Mouse (Mus musculus) adrenal gland, postnatal 14 days (tissue): Measurements from ENCODE around the gene Col18a1. TPM values are rescaled to one million over a fixed set of nuclear protein-coding genes. Genes with fewer than 3 reads are reported as not detected.
A peak's percentile ranks its signal among the peaks of the same experiment; 100 is the strongest.

Source experiments
- DNase-seq: peaks from one replicate; pipeline ENCODE4 v3.0.0; 2021; ENCODE audit warnings: mixed read lengths
- long read RNA-seq, 2 experiments: library from polyadenylated mRNA; stranded (forward); transcript quantifications; one replicate each; pipeline ENCODE4 v2.0.0; 2021
- total RNA-seq: library from RNA; stranded (reverse); gene quantifications from 2 replicates; pipeline ENCODE4 v1.2.3, GENCODE M21; 2021

Col18a1 gene
- total RNA-seq = 42.3 and 103 TPM in 2 replicates
- long read RNA-seq, experiment 1, full-length matches to known transcripts = 9 of 54 reads
- long read RNA-seq, experiment 1, partial matches to known transcripts = 18 of 54 reads
- long read RNA-seq, experiment 1, other reads (novel, unspliced or antisense) = 27 of 54 reads
- long read RNA-seq, experiment 2, full-length matches to known transcripts = 29 of 132 reads
- long read RNA-seq, experiment 2, partial matches to known transcripts = 48 of 132 reads
- long read RNA-seq, experiment 2, other reads (novel, unspliced or antisense) = 55 of 132 reads

DNA sequence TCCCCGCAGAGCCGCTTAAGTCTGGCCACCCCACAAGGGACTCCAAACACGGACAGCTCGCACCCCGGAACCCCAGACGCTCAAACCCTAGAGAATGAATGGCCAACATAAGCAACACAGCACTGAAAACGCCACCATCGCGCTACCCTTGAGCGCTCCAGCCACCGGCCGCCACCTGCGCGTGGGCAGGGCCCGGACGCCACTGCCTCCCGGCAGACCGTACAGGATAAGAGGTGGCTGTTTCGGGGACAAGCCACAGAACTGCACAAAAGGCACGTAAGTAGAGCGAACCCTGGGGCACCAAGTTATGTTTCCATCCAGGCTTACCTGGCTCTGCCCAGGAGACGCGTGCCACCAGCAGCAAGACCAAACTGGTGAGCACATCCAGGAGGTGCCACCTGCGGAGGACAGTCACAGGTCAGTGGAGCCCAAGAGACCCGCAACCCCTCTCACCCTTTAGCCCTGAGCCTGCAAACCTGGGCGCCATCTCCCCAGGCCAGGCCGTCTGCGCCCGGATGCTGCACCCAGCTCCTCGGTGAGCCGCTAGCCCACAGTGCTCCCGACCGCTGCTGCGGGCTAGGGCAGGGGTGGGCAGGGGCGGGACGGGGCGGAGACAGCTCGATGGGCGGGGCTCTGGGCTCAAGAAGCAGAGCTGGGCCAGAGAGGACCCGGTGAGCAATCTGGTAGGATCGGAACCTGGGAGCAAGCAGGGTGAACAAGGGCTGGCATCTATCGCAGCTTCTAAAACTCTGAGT lies at the start of gene Col18a1:
Col18a1 (minus strand) TSS at position 586 of the 755 bp plus-strand sequence.
- DNase-seq = peak; percentile 71

DNA sequence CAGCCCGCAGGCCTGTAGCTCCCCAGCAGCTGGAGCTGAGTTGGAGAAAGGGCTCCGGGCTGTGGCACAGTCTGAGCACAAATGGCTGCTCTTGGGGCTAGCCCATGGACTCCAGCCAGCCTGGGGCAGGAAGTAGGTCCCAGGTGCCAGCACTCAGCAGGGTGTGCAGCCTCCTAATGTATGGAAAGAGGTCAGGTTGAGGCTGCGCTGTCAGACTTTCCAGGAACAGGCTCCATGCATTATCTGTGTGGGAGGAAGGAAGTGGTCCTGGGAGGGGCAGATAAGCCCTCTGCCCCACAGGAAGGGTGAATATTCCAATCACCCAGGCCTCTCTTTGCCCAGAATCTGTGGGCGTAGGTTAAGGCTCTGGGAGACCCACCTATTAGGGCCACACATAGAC lies 49.3 kb upstream of the Col18a1 start:
- DNase-seq = no peak

DNA sequence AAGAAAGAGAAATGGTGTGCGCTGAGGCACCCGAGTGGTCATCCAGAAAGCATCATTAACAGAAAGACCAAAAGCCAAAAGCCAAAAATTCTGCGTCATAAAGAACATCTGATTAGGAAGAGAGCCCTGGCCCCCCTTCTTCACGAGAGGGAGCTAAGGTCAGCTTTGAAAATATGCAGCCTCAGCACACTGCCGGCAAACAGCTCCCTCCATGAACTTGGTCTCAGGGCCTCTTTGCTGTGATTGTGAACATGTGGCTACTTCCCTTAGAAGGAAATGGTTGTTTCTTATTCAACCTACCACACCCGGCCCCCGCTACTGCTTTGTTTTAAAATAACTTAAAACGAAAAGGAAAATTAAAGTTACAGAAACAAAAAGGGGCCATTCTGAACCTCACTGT lies 48.2 kb upstream of the Col18a1 start:
- peak; percentile 59 for DNase-seq

DNA sequence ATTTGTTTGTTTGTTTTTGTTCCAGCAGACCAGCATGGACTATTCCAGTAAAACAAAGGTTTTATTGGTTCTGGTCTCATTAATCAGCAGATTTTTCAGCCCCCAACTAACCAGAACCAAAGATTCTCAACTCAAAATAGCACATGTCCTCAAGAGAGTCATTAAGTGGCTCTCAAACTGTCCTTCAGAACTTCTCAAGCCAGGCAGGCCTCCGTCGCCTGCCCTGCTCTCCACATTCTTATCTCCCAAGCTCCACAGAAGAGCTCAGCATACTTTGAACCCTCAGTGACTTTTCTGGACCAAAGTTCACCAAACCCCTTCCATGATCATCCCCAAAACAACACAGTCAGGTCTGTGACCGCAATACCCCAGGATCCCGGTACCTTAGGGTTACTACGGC lies 47.1 kb upstream of the Col18a1 start:
- DNase-seq = no peak

DNA sequence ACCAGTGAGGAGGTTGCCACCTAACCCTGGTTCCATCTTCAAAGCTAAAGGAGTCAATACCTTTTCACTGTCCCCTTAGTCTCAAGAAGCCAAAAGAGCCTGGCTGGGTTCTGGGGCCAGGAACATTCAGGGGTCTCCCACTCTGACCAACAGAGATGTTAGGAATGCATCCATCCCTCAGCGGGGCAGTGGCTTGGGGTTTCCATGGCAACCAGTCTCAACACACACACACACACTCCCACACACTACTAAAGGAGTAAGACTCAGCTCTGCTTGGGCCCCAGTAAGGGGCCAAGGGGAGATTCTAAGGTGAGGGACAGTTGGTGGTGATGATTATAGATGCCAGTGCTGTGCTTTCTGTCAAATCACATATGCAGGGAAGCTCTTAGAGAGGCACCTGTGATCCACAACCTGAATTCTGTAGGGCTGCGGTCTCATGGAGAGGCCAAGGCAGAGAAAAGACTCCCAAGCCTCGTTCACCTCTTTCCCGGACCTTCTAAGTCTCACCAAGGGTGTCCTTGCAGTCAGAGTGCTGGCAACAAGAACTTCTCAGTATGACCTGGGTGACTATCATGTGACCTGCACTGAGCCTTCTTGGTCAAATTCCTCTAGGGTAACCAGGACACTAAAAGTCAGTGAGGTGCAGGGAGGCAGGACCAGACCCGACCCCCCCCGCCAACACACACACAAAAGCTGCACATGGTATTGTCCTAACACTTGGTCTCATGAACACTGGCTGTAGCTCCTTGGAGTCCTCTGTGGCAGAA lies 46.2 kb upstream of the Col18a1 start:
- no peak for DNase-seq

DNA sequence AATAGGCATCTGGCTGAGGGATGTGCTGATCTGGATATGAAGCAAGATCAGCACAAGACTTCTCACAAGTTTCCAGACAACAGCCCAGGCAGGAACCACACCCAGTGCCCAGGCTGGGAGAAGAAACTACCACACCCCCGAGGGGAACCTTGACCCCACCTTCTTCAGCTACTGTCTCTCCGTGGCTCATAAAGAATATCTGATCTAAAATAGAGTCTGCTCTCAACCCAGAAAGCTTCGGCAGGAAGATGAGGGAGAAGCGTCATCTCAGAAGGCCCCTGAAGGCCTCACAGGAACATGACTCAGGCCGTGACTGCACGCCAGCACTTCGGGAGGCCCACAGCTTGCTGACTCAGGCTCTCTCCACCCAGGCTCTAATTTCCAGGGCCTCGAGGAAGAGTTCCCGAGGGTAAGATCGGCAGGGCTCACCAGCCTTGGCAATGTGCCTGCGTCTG lies 44.8 kb upstream of the Col18a1 start:
- peak; percentile 90 for DNase-seq

DNA sequence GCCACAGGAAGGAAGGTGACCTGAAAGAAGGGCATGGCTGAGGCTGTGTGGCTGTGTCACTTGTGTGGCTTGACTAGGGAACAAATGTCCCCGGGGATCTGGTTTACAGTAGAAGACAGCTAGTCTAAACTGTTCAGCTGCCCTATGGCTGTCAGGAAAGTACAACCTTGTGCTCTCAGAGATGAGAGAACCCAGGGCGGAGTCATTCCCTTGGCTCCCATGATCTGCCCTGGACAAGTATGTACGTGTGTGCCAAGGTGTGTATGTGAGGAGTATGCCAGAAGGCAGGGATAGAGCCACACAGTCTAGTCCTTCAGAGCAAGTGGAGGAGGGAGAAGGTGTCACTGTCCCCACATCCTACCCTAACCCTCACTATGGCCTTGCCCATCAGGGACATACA lies 44.3 kb upstream of the Col18a1 start:
- DNase-seq = no peak

DNA sequence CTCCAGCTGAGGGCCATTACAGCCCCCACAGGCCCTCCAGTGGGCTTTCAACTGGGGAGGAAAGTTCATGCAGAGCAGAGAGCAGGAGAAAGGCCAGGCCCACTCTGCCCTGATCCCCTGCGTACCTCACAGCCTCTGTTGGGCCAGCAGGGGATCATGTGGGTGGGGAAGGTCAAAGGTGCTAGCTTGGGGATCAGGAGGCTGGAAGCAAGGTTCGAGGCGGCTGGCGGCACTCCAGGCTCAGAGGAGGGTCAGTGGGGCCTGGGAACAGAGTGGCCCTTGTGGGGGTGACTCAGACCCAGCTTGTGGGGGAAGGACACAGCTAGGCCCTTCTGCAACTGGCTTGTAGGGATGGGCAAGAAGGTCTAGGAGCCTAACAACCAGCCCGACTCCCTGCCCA lies 42.9 kb upstream of the Col18a1 start:
- no peak for DNase-seq

DNA sequence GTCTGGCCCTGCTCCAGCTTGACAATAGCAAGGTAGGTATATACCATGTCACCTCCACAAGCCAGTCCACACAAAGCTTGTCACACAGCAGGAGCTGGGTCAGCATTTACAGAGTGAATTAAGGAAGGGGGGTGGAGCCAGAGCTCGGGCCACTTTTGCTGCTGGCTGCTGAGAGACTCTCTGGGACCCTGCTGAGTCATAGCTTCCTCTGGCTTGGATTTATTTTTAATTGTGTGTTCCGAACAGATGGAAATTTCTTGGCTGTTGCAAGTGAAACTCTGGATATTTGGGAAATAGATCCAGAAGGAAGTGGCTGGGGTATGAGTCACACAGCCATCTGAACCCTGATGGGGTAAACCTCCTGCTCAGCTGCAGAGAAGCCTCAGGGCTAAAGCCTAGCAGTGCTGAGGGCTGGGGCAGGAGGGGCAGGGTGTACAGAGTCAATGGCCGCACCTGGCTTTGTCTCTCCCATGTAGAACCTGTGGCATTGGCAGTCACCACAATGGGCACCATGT lies 40.3 kb upstream of the Col18a1 start:
- DNase-seq = peak; percentile 64

DNA sequence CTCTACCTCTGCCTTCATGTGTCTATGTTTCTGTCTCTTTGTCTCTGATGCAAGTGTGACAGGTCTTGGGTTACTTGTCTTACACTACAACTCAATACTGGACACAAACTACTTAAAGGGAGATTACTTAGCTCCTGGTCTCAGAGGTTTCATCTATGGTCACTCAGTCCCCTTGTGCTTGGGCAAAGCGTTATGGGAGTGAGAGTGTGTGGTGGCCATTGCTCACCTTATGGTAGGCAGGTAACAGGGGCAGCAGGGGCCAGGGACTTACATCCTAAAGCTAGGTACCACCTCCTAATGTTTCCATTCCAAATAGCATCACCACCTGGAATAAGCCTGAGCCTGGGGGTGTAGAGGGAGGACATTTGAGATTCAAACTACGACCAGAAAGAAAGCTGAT lies 39.8 kb upstream of the Col18a1 start:
- DNase-seq = no peak

DNA sequence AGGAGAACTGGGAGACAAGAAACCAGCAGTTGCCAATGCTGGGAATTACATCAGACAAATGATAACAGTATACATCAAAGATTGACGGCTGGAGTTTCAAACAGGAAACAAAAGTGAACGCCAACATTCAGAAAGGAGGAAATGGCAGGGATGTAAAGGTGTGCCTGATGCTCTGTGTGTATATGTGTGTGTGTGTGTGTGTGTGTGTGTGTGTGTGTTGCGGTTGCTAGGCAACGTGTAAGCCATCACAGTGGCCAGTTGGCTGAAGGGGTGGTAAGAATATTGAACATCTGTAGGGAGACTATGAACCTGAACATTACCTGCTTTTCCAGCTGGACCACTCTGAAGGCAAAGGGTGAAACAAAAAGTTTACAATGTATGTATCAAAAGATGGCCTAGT lies 37.6 kb upstream of the Col18a1 start:
- DNase-seq = no peak

DNA sequence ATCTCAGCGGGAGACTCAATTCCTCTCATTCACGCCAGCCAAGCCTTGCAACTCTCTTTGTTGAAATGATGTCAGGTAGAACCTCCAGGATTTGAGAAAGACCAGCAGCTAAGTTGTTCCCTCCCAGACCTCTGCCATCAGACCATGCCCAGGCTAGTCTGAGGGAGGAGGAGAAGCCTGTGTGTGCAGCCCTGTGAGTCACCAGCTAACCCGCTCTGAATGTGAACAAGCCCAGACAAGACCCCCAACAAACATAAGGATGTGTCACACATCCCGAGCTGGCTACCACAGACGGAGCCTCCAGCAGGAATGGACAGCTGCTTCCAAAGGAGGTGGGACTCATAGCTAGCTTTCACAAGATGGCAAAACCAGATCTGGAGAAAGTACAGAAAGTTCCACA lies 35.6 kb upstream of the Col18a1 start:
- DNase-seq = no peak

DNA sequence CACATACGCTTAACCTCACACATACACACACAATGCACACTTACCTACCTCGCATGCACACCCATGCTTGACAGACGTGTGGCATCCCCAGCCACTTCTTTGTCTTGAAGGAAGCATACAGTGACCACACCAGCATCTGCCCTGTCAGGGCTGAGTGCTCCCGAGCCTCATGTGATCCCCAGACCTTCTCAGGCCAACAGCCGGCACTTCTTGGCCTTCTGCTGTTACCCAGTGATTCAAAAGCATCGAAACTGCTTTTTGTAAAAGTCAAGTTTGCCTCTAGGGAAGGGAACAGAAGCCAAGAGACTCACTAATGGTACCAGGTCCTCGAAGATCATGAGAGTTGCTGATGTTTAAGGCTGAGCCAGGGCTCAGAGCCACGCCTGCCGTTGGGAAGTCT lies 33.9 kb upstream of the Col18a1 start:
- DNase-seq = no peak

DNA sequence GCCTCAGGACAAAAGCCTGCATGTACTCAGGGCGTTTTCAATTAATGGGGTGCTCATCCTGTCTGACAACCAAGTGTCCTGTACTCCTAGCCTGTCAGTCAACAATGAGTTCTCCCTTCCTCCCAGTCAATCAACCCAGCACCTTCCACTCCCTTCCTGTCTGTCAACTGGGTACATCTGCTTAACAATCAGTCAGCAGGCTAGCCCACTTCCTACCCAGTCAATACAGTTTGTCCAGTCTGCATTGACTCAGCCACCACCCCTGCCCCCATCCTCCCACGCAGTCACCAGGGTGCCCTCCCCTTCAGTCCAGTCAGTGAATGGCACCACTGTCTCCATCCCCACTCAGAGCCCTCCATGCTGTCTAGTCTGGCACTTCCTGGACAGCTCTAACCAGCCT lies 32.9 kb upstream of the Col18a1 start:
- DNase-seq = no peak

DNA sequence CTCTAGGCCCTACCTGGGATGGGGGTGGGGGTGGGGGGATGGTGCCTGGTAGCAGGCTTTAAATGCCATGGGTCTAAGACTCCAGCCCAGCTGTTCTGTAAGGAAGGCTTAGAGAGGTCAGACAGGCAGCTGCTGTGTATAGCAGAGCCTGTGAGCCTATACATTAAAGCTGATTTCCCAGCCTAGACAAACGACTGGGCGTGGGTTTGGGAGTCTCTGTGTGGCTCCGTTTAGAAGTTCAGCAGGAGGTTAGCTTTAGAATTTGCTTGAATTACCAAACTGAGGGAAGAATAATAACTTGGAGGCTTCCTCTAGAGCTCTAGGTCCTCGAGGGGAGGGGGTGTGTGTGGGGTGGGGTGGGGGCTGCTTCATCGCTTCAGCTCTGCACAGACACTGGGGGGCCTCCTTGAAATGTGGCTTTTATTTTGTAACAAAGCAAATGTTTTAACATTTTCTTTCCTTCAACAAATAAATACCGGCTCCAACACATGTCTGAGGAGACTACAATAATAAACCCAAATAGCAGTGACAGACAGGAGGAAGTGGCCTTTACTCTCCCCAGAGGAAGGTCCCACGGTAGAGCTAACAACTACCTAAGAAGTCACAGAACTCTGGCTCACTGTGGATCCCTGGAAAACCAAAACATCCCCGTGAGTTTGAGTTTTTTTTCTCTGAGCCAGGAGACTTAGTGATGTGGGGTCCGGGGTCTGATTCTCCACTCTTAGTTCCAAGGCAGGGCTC lies 31.3 kb upstream of the Col18a1 start:
- DNase-seq = no peak

DNA sequence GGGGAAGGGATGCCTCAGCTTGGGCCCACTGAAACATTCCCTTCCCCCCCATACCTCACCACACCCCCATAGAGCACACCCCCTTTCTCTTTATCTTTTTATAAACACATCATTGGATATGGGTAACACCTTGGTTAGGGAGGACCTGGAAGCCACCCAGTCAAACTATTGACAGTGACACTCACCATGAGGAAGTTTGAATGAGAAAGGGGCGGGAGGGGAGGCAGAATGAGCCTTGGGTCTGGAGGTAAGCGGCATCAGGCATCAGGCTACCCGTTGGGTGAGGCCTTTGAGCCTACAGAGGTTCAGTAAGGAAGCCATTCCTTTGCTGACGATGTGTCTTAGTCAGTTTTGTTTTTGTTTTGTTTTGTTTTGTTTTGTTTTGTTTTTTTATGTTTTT lies 30.3 kb upstream of the Col18a1 start:
- no peak for DNase-seq

DNA sequence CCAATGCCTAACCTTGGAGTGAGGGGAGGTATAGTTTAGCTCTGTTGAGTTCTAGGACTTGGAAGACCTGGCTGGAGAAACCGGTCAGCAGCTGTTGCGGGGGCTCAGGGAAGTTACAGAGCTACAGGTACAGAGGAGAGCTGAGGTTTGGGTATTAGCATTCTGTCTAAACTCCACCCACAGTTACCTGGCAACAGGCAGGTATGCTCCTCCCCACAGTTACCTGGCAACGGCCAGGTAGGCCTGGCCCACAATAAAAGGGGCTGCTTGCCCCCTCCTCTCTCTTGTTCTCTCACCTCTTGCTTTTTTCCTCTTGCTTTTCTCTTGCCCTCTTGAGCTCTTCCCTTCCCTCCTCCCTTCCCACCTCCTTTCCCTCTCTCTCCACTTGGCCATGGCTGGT lies 29.8 kb upstream of the Col18a1 start:
- no peak for DNase-seq

DNA sequence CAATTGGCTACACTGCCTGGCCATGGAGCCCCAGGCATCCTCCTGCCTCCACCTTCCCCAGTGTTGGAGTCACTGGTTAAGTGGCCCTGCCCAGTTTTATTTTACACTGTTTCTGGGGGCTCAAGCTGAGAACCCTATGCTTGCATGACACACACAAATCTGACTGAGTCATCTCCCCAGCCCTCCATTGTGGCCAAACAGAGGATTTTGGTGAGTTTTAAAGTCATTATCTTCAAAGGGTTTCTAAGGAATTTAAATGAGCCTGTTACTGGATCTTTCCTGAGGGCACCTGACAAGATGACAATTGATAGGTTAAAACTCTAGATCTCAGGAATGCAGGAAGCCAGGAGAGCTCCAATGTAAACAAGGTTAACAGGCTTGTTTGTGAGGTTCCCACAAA lies 27.1 kb upstream of the Col18a1 start:
- DNase-seq = no peak

DNA sequence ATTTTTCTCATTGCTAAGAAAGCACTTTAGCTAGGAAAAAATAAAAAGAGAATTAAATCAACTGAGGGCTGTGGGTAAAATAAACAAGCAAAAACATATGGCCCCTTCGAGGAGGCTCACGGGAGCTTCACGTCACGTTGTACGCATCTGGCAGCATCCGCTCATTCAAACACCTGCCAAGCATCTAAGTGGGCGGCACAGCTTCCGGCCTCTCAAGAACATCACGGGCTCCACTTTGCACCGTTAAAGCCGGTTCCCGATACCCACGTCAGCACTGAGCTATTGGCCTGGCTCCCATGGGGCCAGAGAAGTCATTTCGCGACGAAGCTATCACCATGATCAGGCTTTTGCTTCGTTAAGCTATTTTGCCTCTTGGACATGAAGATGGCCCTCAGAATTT lies 26.4 kb upstream of the Col18a1 start:
- no peak for DNase-seq

DNA sequence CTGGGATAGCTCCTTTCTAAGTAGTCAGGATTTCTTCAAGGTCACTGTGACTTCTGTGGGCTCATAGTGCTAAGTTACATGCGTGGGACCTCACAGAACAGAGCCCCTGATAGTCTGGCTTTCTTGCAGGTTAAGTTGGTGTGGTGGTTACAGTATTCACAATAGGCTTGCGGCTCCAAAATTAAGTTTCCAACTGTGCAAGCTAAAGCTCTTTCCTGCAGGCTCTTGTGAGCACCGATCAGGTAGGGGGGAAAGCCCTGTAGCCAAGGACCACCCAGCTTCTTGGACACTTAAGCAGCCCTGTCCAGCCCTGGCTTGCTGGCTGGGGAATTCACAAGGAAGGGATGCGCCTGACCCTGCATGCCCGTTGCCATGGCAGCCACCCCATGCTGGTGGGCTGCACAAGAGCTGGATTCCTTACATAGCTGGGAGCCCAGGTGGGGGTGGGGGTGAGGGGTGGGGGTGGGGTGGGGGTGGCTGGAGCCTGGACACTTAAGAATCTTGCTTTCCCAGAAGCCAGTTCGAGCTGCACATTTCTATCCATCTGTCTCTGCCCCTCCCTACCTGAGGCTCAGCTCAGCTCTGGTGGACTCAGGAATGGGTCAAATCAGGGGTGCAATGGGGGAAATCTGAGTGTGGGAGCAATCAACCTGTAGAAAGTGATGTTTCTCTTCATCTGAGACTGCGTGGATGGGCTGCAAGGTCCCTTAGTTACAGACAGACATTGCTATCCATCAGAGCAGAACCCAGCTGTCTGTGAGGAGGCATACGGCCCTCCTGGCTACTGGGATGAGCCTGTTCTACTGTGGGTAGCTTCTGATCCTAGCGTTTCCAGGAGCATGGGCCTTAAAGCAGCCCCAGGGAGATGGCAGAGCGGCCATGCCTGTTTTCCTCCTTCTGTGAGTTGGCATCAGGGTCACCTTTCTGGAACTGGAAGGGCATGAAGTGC lies 24.9 kb upstream of the Col18a1 start:
- DNase-seq = no peak

DNA sequence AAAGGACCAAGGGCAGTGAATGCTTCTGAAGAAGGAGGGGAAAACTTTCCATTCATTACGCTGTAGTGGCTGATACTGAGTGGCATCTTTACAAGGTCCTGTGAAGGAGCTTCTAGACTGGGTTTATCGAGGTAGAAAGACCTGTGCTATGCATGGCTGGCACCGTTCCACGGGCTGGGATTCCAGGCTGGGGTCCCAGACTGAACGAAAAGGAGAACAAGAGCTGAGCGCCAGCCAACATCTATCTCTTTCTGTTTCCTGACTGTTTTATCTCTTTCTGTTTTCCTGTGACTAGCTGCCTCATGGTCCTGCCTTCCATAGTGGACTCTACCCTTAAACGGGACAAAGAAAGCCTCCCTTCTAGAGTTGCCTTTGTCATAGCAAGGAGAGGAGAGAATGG lies 21.1 kb upstream of the Col18a1 start:
- DNase-seq = no peak
